In genomic region chr16:51795003-51795402, GRCm38 (mm10) we compare ENCODE assay signal across 26 mouse cellular contexts.
"Had no signal": no experiment of that assay in that cellular context is flagged by ENCODE, and none has a peak within 500 bp of the region (broad histone marks: within the 10 kb centered on the region; RNA-seq: fewer than 3 reads in every experiment).

No protein-coding gene starts in this region.

- H3K9ac ChIP-seq: embryonic facial prominence, embryonic 12.5 days; embryonic facial prominence, embryonic 13.5 days; embryonic facial prominence, embryonic 15.5 days; forebrain, embryonic 12.5 days; forebrain, embryonic 13.5 days had no signal

- H3K4me3 ChIP-seq: embryonic facial prominence, embryonic 10.5 days; embryonic facial prominence, embryonic 12.5 days; embryonic facial prominence, embryonic 13.5 days; embryonic facial prominence, embryonic 15.5 days; erythroblast, embryonic 14.5 days; forebrain, embryonic 10.5 days; forebrain, embryonic 12.5 days; forebrain, embryonic 13.5 days; gastrocnemius, adult 2 months; heart, adult 2 months had no signal

- H3K9me3 ChIP-seq: embryonic facial prominence, embryonic 10.5 days; embryonic facial prominence, embryonic 12.5 days; embryonic facial prominence, embryonic 13.5 days; embryonic facial prominence, embryonic 15.5 days; forebrain, embryonic 10.5 days; forebrain, embryonic 12.5 days; forebrain, embryonic 13.5 days had no signal

- ATAC-seq: forebrain, embryonic 13.5 days; forebrain, embryonic 14.5 days; forebrain, embryonic 16.5 days had no signal

- H3K27ac ChIP-seq: embryonic facial prominence, embryonic 10.5 days; embryonic facial prominence, embryonic 12.5 days; embryonic facial prominence, embryonic 13.5 days; embryonic facial prominence, embryonic 15.5 days; forebrain, embryonic 10.5 days; forebrain, embryonic 12.5 days; forebrain, embryonic 13.5 days; gastrocnemius, adult 2 months; heart, adult 2 months had no signal

- H3K4me1 ChIP-seq: embryonic facial prominence, embryonic 10.5 days; embryonic facial prominence, embryonic 12.5 days; embryonic facial prominence, embryonic 13.5 days; embryonic facial prominence, embryonic 15.5 days; forebrain, embryonic 10.5 days; forebrain, embryonic 12.5 days; forebrain, embryonic 13.5 days had no signal

- H3K27me3 ChIP-seq: embryonic facial prominence, embryonic 12.5 days; embryonic facial prominence, embryonic 13.5 days; embryonic facial prominence, embryonic 15.5 days; forebrain, embryonic 12.5 days; forebrain, embryonic 13.5 days had no signal

- DNase-seq: cerebellum, adult 8-10 months; cerebellum, adult 9-10 months; cerebellum, adult 9-11 months; cerebellum, postnatal 10 days; cerebellum, postnatal 14 days; cerebellum, postnatal 25 days; cerebellum, postnatal 36 days; embryo, embryonic 11 days; gastrocnemius, adult 2 months; gastrocnemius, postnatal 10 days; gastrocnemius, postnatal 14 days; gastrocnemius, postnatal 25 days; gastrocnemius, postnatal 36 days; heart, adult 11 months; heart, adult 18-20 months; heart, adult 2 months had no signal

- H3K4me2 ChIP-seq: embryonic facial prominence, embryonic 12.5 days; embryonic facial prominence, embryonic 13.5 days; embryonic facial prominence, embryonic 15.5 days; forebrain, embryonic 12.5 days; forebrain, embryonic 13.5 days had no signal

- H3K36me3 ChIP-seq: embryonic facial prominence, embryonic 10.5 days; embryonic facial prominence, embryonic 12.5 days; embryonic facial prominence, embryonic 13.5 days; embryonic facial prominence, embryonic 15.5 days; forebrain, embryonic 10.5 days; forebrain, embryonic 12.5 days had no signal
